Mouse (Mus musculus) stomach, adult 2 months (tissue): ENCODE measurements around the gene Nxf3. TPM values are rescaled to one million over a fixed set of nuclear protein-coding genes. Genes with fewer than 3 reads are reported as not detected.

ENCODE experiments used
- polyA plus RNA-seq: library from polyadenylated mRNA; depleted of rRNA; stranded (reverse); fragments of >200 nt; gene quantifications from 2 replicates; pipeline ENCODE4 v1.2.3, GENCODE M21; 2012; rRNA removed

The Nxf3 gene
- 0.02 and 0.04 TPM in 2 replicates for polyA plus RNA-seq

GRCm38 (mm10) chrX:136085155-136085554 lies at the start of gene Nxf3:
Gene Nxf3 (minus strand): TSS chrX:136085255.

GRCm38 (mm10) chrX:136068020-136068419 lies 17.0 kb downstream of the Nxf3 start, which contains the start of gene Bex2:
Gene Bex2 (minus strand): TSS chrX:136068236.

GRCm38 (mm10) chrX:136032799-136033763 lies 52.0 kb downstream of the Nxf3 start, which contains the start of gene Arxes1:
Gene Arxes1 (plus strand): TSS chrX:136033367.

Other genes with a start within 250 kb of the Nxf3 start
- 0.14 and 1.3 TPM in 2 replicates for gene Gprasp2, start 246.2 kb downstream of the Nxf3 start, polyA plus RNA-seq
- 1.5 and 1.9 TPM in 2 replicates for gene Arxes2, start 91.4 kb downstream of the Nxf3 start, polyA plus RNA-seq
- 0.57 and 1.1 TPM in 2 replicates for gene Arxes1, start 51.9 kb downstream of the Nxf3 start, polyA plus RNA-seq
- 1.1 and 1.6 TPM in 2 replicates for gene Bex2, start 17.0 kb downstream of the Nxf3 start, polyA plus RNA-seq
- 0.25 and 0.40 TPM in 2 replicates for gene Bex4, start 53.7 kb upstream of the Nxf3 start, polyA plus RNA-seq
- 0.25 and 0.27 TPM in 2 replicates for gene Tceal8, start 87.1 kb upstream of the Nxf3 start, polyA plus RNA-seq
- 0.28 TPM in 1 of 2 replicates, not detected in the other for gene Tceal5, start 118.6 kb upstream of the Nxf3 start, polyA plus RNA-seq
- gene Tceal7, start 129.5 kb upstream of the Nxf3 start, polyA plus RNA-seq, result not detected in 2 replicates
- 0.24 and 0.53 TPM in 2 replicates for gene Bex1, start 130.3 kb upstream of the Nxf3 start, polyA plus RNA-seq
- gene Tceal9, start 159.8 kb upstream of the Nxf3 start, polyA plus RNA-seq, result 1.8 and 2.1 TPM in 2 replicates
- gene Bex3, start 185.0 kb upstream of the Nxf3 start, polyA plus RNA-seq, result 7.9 and 8.0 TPM in 2 replicates